Mouse (Mus musculus): ENCODE data around the gene Tnfrsf11a. TPM values are rescaled to one million over a fixed set of nuclear protein-coding genes. Genes with fewer than 3 reads are reported as not detected.

The Tnfrsf11a gene
- total and polyA plus RNA-seq, 3 experiments, result 0.11 TPM; not detected in 2

- TF ChIP-seq GATA2 (IDR thresholded peaks at IDR 0.05; ENCODE audit: borderline replicate concordance, low read depth, low read length) (no peak), POLR2AphosphoS5 (IDR thresholded peaks at IDR 0.05; ENCODE audit: insufficient replicate concordance, low read depth, low read length) (no peak), TAL1 (conservative IDR thresholded peaks at IDR 0.05; ENCODE audit: low read depth, low read length) (no peak), GATA1 (IDR thresholded peaks at IDR 0.05; ENCODE audit: borderline replicate concordance, low read length) (no peak), CTCF (IDR thresholded peaks at IDR 0.05; ENCODE audit: low read depth, low read length) (no peak)
- DNase-seq (ENCODE audit: low spot score), result no peak
- no peak overlapping the region; the same call in 1 of the 2 replicates for H3K4me3 ChIP-seq (ENCODE audit: low read depth, low read length)
- H3K27me3 ChIP-seq (ENCODE audit: insufficient read depth, low read length), result no peaks in the 10 kb centered on the region; the same call in 1 of the 2 replicates
- H3K4me1 ChIP-seq (ENCODE audit: insufficient read depth, low read depth, low read length), result no peaks in the 10 kb centered on the region
- ATAC-seq (ENCODE audit: extremely low read depth, insufficient number of reproducible peaks, low FRiP score, poor library complexity, severe bottlenecking), result no peak
- H3K36me3 ChIP-seq (replicated peaks), result no peaks in the 10 kb centered on the region
- H3K9me3 ChIP-seq (replicated peaks), result no peaks in the 10 kb centered on the region
Measured at GRCm38 (mm10) chr1:105844341-105845006, 64.0 kb downstream of the Tnfrsf11a start.

GRCm38 (mm10) chr1:105846431-105846830, 65.9 kb downstream of the Tnfrsf11a start:
- TF ChIP-seq CTCF (IDR thresholded peaks at IDR 0.05; ENCODE audit: low read depth, low read length), result no peak
- no peak for TF ChIP-seq GATA1 (IDR thresholded peaks at IDR 0.05; ENCODE audit: borderline replicate concordance, low read length)
- TF ChIP-seq TAL1 (conservative IDR thresholded peaks at IDR 0.05; ENCODE audit: low read depth, low read length), result no peak
- no peak for TF ChIP-seq GATA2 (IDR thresholded peaks at IDR 0.05; ENCODE audit: borderline replicate concordance, low read depth, low read length)
- TF ChIP-seq POLR2AphosphoS5 (IDR thresholded peaks at IDR 0.05; ENCODE audit: insufficient replicate concordance, low read depth, low read length), result no peak
- H3K4me1 ChIP-seq (ENCODE audit: insufficient read depth, low read depth, low read length), result no peaks in the 10 kb centered on the region
- DNase-seq (ENCODE audit: low spot score) (no peak), ATAC-seq (ENCODE audit: extremely low read depth, insufficient number of reproducible peaks, low FRiP score, poor library complexity, severe bottlenecking) (no peak)
- H3K9me3 ChIP-seq (replicated peaks), result no peaks in the 10 kb centered on the region
- no peaks in the 10 kb centered on the region for H3K36me3 ChIP-seq (replicated peaks)
- no peaks in the 10 kb centered on the region; the same call in 1 of the 2 replicates for H3K27me3 ChIP-seq (ENCODE audit: insufficient read depth, low read length)
- H3K4me3 ChIP-seq (ENCODE audit: low read depth, low read length), result no peak overlapping the region

GRCm38 (mm10) chr1:105848806-105849205, 68.3 kb downstream of the Tnfrsf11a start:
- no peaks in the 10 kb centered on the region for H3K9me3 ChIP-seq (replicated peaks)
- no peak for TF ChIP-seq GATA2 (IDR thresholded peaks at IDR 0.05; ENCODE audit: borderline replicate concordance, low read depth, low read length)
- TF ChIP-seq GATA1 (IDR thresholded peaks at IDR 0.05; ENCODE audit: borderline replicate concordance, low read length), result no peak
- TF ChIP-seq TAL1 (conservative IDR thresholded peaks at IDR 0.05; ENCODE audit: low read depth, low read length), result no peak
- ATAC-seq (ENCODE audit: extremely low read depth, insufficient number of reproducible peaks, low FRiP score, poor library complexity, severe bottlenecking) (no peak), DNase-seq (ENCODE audit: low spot score) (no peak)
- H3K27me3 ChIP-seq (ENCODE audit: insufficient read depth, low read length), result no peaks in the 10 kb centered on the region; the same call in 1 of the 2 replicates
- H3K36me3 ChIP-seq (replicated peaks), result no peaks in the 10 kb centered on the region
- H3K4me3 ChIP-seq (ENCODE audit: low read depth, low read length), result no peak overlapping the region
- H3K4me1 ChIP-seq (ENCODE audit: insufficient read depth, low read depth, low read length), result no peaks in the 10 kb centered on the region

- H3K4me3 ChIP-seq (ENCODE audit: low read depth, low read length), result no peak overlapping the region
- H3K27me3 ChIP-seq (ENCODE audit: insufficient read depth, low read length), result no peaks in the 10 kb centered on the region; the same call in 1 of the 2 replicates
- H3K9me3 ChIP-seq (replicated peaks), result no peaks in the 10 kb centered on the region
- ATAC-seq (ENCODE audit: extremely low read depth, insufficient number of reproducible peaks, low FRiP score, poor library complexity, severe bottlenecking), result no peak
- no peaks in the 10 kb centered on the region for H3K36me3 ChIP-seq (replicated peaks)
- DNase-seq (ENCODE audit: low spot score), result no peak
- TF ChIP-seq POLR2AphosphoS5 (IDR thresholded peaks at IDR 0.05; ENCODE audit: insufficient replicate concordance, low read depth, low read length) (no peak), CTCF (IDR thresholded peaks at IDR 0.05; ENCODE audit: low read depth, low read length) (no peak), GATA1 (IDR thresholded peaks at IDR 0.05; ENCODE audit: borderline replicate concordance, low read length) (no peak), TAL1 (conservative IDR thresholded peaks at IDR 0.05; ENCODE audit: low read depth, low read length) (no peak), GATA2 (IDR thresholded peaks at IDR 0.05; ENCODE audit: borderline replicate concordance, low read depth, low read length) (no peak)
- H3K4me1 ChIP-seq (ENCODE audit: insufficient read depth, low read depth, low read length), result no peaks in the 10 kb centered on the region
Measured at GRCm38 (mm10) chr1:105851341-105851740, 70.8 kb downstream of the Tnfrsf11a start.

- no peak for DNase-seq (ENCODE audit: low spot score)
- no peaks in the 10 kb centered on the region for H3K4me1 ChIP-seq (ENCODE audit: insufficient read depth, low read depth, low read length)
- H3K27me3 ChIP-seq (ENCODE audit: insufficient read depth, low read length), result no peaks in the 10 kb centered on the region
- no peak for TF ChIP-seq GATA2 (IDR thresholded peaks at IDR 0.05; ENCODE audit: borderline replicate concordance, low read depth, low read length)
- TF ChIP-seq GATA1 (IDR thresholded peaks at IDR 0.05; ENCODE audit: borderline replicate concordance, low read length), result no peak
- TF ChIP-seq CTCF (IDR thresholded peaks at IDR 0.05; ENCODE audit: low read depth, low read length), result no peak
- TF ChIP-seq TAL1 (conservative IDR thresholded peaks at IDR 0.05; ENCODE audit: low read depth, low read length), result no peak
- TF ChIP-seq POLR2AphosphoS5 (IDR thresholded peaks at IDR 0.05; ENCODE audit: insufficient replicate concordance, low read depth, low read length), result no peak
- no peaks in the 10 kb centered on the region for H3K36me3 ChIP-seq (replicated peaks)
- H3K4me3 ChIP-seq (ENCODE audit: low read depth, low read length), result no peak overlapping the region
- H3K9me3 ChIP-seq (replicated peaks), result no peaks in the 10 kb centered on the region
- ATAC-seq (ENCODE audit: extremely low read depth, insufficient number of reproducible peaks, low FRiP score, poor library complexity, severe bottlenecking), result no peak
Measured at GRCm38 (mm10) chr1:105859740-105860139, 79.2 kb downstream of the Tnfrsf11a start.

GRCm38 (mm10) chr1:105876589-105876988, 96.1 kb downstream of the Tnfrsf11a start:
- Histone ChIP-seq H3K27me3 (ENCODE audit: insufficient read depth, low read length) (no peaks in the 10 kb centered on the region), H3K36me3 (replicated peaks) (no peaks in the 10 kb centered on the region), H3K9me3 (replicated peaks) (no peaks in the 10 kb centered on the region), H3K4me1 (ENCODE audit: insufficient read depth, low read depth, low read length) (no peaks in the 10 kb centered on the region), H3K4me3 (ENCODE audit: low read depth, low read length) (no peak overlapping the region)
- TF ChIP-seq GATA1 (IDR thresholded peaks at IDR 0.05; ENCODE audit: borderline replicate concordance, low read length), result no peak
- TF ChIP-seq GATA2 (IDR thresholded peaks at IDR 0.05; ENCODE audit: borderline replicate concordance, low read depth, low read length), result no peak
- TF ChIP-seq POLR2AphosphoS5 (IDR thresholded peaks at IDR 0.05; ENCODE audit: insufficient replicate concordance, low read depth, low read length), result no peak
- no peak for TF ChIP-seq CTCF (IDR thresholded peaks at IDR 0.05; ENCODE audit: low read depth, low read length)
- TF ChIP-seq TAL1 (conservative IDR thresholded peaks at IDR 0.05; ENCODE audit: low read depth, low read length), result no peak
- DNase-seq (ENCODE audit: low spot score) (no peak), ATAC-seq (ENCODE audit: extremely low read depth, insufficient number of reproducible peaks, low FRiP score, poor library complexity, severe bottlenecking) (no peak)
